Mouse (Mus musculus): ENCODE results near the gene Klk1b22. TPM values are rescaled to one million over a fixed set of nuclear protein-coding genes. Genes with fewer than 3 reads are reported as not detected.
"Not testable (repeated sequence)": the region's sequence is repeated elsewhere in the genome, so short reads cannot be mapped to it uniquely, and the experiment has no call there.

Klk1b22 gene
- total RNA-seq (2021) = not detected
- long read RNA-seq, experiment 1 = 0 reads
- long read RNA-seq, experiment 2 = 0 reads

GRCm38 (mm10) chr7:44112373-44112772 is at the start of gene Klk1b22:
Gene Klk1b22 (plus strand): TSS chr7:44112673.
- no peak for DNase-seq

GRCm38 (mm10) chr7:44072117-44072516 is 40.4 kb upstream of the Klk1b22 start:
- DNase-seq = no peak

GRCm38 (mm10) chr7:44077703-44078102 is 34.8 kb upstream of the Klk1b22 start:
- DNase-seq = no peak

GRCm38 (mm10) chr7:44096111-44096510 is 16.4 kb upstream of the Klk1b22 start:
- DNase-seq = no peak

- not testable (repeated sequence) for DNase-seq
These were observed 10.4 kb upstream of the Klk1b22 start, which contains the start of gene Klk1b21 for GRCm38 (mm10) chr7:44102028-44102427. Gene Klk1b21 (plus strand): TSS chr7:44102328.

- DNase-seq = no peak
These were observed 11.0 kb downstream of the Klk1b22 start for GRCm38 (mm10) chr7:44123445-44123844.

GRCm38 (mm10) chr7:44136467-44136866 is 24.0 kb downstream of the Klk1b22 start, which contains the start of gene Klk1b16:
Gene Klk1b16 (plus strand): TSS chr7:44136767.
- DNase-seq = no peak

Other genes starting within 250 kb of the Klk1b22 start
- not detected for gene Klk4, start 231.5 kb upstream of the Klk1b22 start, total RNA-seq (2021)
- not detected for gene Klk15, start 178.9 kb upstream of the Klk1b22 start, total RNA-seq (2021)
- not detected for gene Klk1b8, start 162.0 kb upstream of the Klk1b22 start, total RNA-seq (2021)
- gene Klk1b1, start 145.9 kb upstream of the Klk1b22 start, total RNA-seq (2021) = not detected
- gene Klk1b9, start 136.6 kb upstream of the Klk1b22 start, total RNA-seq (2021) = not detected
- gene Klk1b11, start 116.8 kb upstream of the Klk1b22 start, total RNA-seq (2021) = not detected
- gene Klk1b26, start 100.5 kb upstream of the Klk1b22 start, total RNA-seq (2021) = under 1 TPM in 1 of 2 experiments, not detected in 1; 0.23 TPM
- not detected for gene Klk1b27, start 60.4 kb upstream of the Klk1b22 start, total RNA-seq (2021)
- gene Klk1b21, start 10.3 kb upstream of the Klk1b22 start, total RNA-seq (2021) = not detected
- gene Klk1b16, start 24.1 kb downstream of the Klk1b22 start, total RNA-seq (2021) = not detected
- not detected for gene Klk1b24, start 75.6 kb downstream of the Klk1b22 start, total RNA-seq (2021)
- gene Klk1b3, start 85.5 kb downstream of the Klk1b22 start, total RNA-seq (2021) = not detected
- not detected for gene Klk1b4, start 94.8 kb downstream of the Klk1b22 start, total RNA-seq (2021)
- not detected for gene Klk1b5, start 103.3 kb downstream of the Klk1b22 start, total RNA-seq (2021)
- not detected for gene Klk1, start 112.7 kb downstream of the Klk1b22 start, total RNA-seq (2021)
- not detected for gene Gm36864, start 123.5 kb downstream of the Klk1b22 start, total RNA-seq (2021)
- gene 1700028J19Rik, start 134.0 kb downstream of the Klk1b22 start, total RNA-seq (2021) = under 1 TPM; 0.23 to 0.61 TPM
- 10 to 100 TPM; 23.7 to 35.0 TPM for gene 2410002F23Rik, start 134.0 kb downstream of the Klk1b22 start, total RNA-seq (2021)
- gene Acp4, start 144.7 kb downstream of the Klk1b22 start, total RNA-seq (2021) = not detected
- gene Gm15517, start 148.8 kb downstream of the Klk1b22 start, total RNA-seq (2021) = not detected
- 1 to 10 TPM; 5.0 to 6.8 TPM for gene Clec11a, start 194.2 kb downstream of the Klk1b22 start, total RNA-seq (2021)
- 1 to 10 TPM; 2.0 to 2.7 TPM for gene Shank1, start 197.6 kb downstream of the Klk1b22 start, total RNA-seq (2021)

All from gastrocnemius, postnatal 10 days (tissue).